Mouse (Mus musculus) adrenal gland, adult 2 months (tissue): ENCODE measurements around the gene Pla2g4b. TPM values are rescaled to one million over a fixed set of nuclear protein-coding genes. Genes with fewer than 3 reads are reported as not detected.

Experiments used
- DNase-seq: peaks from one replicate; pipeline ENCODE4 v3.0.0; 2021
- long read RNA-seq: library from polyadenylated mRNA; stranded (forward); transcript quantifications from one replicate; pipeline ENCODE4 v2.0.0, GENCODE M21; 2021
- polyA plus RNA-seq: library from polyadenylated mRNA; depleted of rRNA; stranded (reverse); fragments of >200 nt; gene quantifications from 2 replicates; pipeline ENCODE4 v1.2.3, GENCODE M21; 2012; rRNA removed
- total RNA-seq, 2 experiments: library from RNA; stranded (reverse); gene quantifications; 2 replicates each; pipeline ENCODE4 v1.2.3; 2021

Gene Pla2g4b
- 1 to 10 TPM; 1.4 to 2.2 TPM for total RNA-seq
- 10.0 and 10.2 TPM in 2 replicates for polyA plus RNA-seq
- long read RNA-seq, result 0 reads

DNA sequence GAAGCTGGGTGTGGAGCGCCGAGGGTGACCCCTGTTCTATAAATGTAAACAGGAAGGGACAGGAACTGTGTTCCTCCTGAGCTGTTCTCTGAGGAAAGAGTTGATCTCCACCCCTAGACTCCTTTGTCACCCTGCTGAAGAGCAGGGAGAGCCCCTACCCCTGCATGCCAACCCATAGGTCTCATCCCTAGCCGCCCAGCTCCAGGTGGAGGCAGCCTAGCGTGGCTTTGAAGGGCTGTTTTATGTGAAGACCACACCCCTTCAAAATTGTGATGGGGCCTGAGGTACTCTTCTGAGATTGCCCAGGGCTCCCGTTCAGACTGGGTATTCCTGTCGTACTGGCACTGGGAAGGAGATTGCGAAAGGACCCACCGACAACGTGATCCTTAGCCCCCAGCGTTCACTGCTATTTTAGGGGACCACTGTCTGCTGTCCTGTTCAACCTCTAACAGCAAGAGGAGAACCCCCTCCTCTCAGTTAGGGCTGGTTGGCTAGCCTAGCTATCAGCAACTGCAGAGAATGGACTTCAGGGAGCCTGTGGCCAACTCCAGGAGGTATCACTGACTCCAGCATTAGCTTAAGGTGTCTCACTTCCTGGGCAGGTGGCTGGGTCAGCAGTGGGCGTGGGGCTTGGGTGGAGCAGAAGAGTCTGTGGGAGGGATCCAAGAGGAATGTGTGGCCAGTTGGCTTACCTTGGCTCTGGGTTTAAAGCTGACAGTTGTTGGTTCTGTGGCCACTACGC lies at the start of gene Pla2g4b:
TSS of gene Pla2g4b (plus strand) at position 692 of the 742 bp plus-strand sequence.
- no peak for DNase-seq

DNA sequence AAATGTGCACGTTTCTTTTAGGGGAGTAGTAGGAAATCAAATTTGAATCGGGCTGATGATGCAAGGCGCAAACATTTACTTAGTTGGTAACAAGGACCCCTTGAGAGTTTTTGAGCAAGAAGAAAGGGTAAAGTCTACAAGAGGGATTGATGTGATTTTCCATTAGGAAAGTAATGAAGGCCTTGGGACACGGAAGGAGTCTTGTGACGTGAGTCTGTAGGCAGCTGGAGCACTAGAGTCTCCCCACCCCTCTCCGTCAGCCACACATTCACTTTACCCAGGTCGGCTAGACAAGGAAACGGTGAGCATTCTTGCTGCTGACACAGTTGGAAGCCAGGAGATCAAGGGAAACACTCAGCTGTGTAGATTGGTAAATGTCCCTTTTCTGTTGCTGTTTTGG lies 47.3 kb upstream of the Pla2g4b start:
- no peak for DNase-seq

DNA sequence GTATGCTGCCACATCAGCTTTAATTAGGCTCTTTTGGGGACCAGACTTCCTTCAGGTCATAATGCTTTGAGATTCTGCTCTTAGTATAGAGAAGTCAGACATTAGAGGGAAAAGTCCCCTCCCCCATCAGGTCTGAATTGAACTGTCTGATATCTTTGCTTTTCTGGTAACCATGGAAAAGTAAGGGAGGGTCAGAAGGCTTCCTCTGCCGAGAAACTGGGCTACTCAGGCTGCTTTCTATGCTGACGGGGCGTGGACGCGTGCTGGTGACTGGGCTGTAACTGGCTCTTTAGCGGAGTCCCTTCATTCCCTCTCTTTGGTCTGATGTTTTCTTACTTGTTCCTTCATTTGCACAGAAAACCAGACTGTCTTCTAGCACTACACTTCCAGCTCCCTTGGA lies 46.8 kb upstream of the Pla2g4b start:
- DNase-seq, result no peak

DNA sequence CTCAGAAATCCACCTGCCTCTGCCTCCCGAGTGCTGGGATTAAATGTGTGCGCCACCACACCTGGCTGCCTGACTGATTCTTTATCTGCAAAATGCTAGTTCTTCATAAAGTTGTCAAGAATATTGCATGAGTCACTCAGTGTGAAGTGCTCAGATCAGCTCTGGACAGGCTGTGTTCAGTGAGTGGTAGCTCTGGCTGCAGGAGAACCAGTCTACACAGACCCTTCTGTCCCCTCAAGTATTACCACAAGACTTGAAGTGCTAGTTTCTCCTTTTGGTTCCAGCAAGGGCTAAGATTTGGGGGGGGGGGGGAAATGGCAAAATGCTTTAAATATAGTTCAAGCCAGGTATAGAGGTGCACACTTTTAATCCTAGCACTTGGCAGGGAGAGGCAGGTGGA lies 45.8 kb upstream of the Pla2g4b start:
- no peak for DNase-seq

DNA sequence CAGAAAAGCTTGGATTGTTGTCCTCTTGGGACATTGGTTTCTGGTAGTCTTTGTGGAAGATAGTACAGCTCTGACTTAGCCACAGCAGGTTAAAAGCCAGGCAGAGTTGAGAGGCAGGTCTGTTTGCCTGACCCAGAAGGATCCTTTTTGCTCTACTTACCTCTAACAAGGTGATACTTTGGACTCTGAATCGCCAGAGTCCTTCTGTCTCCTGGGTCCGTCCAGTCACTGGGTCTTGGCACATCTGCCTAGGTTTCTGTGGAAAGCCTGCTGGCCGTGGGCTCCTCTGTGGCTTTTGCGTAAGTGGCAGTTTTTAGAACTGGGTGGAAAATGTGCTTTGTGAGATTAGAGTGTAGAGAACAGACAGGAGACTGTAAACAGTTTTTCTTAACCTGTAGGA lies 44.3 kb upstream of the Pla2g4b start:
- no peak for DNase-seq

DNA sequence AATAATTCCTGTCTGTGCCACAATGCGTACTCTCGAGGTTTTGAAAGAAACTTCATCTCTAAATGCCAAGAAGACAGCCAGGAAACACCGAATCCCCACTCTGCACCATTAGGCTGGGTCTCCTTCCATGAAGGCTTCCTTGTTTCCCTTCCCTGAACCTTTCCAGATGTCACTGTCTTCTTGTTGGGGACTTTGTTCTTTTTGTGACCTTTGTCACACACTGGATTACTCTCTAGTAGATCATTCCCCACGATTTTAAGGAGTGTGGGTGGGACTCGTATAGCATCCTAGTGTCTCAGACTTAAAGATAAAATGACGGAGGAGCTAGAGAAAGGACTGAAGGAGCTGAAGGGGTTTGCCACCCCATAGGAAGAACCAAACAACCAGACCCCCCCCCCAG lies 42.3 kb upstream of the Pla2g4b start:
- DNase-seq, result no peak

DNA sequence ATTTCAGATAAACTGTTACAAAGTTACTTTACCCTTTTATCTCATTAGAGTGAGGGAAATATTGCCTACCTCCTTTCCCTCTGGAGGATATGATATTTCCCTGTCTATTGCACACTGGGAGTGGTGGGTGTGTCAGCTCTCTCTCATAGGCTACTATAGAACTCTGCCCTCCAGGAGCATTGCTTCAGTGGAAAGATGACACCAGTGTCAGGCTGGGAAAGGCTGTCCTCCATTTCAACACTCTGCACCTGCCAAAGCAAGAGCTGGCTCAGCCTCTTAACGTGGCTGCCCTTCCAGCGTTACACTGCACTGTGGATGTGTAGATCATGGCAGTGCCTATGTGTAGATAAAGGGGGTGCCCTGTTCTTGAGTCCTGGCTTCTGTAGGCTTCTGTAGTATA lies 40.9 kb upstream of the Pla2g4b start:
- DNase-seq, result no peak

DNA sequence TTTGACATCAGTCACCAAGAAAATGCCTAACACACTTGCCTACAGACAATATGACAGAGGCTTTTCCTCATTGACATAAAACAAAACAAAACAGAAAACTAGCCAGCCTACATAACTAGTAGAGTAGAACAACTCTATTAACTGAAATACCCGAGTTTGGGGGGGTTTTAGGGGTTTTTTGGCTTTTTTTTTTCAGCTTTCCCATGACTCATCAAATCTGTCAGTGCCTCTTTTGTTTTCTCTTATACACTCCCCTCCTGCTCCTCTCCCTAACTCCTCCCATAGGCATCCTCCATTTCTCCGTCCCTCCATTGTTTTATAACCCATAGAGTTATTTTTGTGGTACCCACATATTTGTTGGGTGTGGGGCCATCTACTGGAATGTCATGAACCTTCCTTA lies 39.7 kb upstream of the Pla2g4b start:
- no peak for DNase-seq

DNA sequence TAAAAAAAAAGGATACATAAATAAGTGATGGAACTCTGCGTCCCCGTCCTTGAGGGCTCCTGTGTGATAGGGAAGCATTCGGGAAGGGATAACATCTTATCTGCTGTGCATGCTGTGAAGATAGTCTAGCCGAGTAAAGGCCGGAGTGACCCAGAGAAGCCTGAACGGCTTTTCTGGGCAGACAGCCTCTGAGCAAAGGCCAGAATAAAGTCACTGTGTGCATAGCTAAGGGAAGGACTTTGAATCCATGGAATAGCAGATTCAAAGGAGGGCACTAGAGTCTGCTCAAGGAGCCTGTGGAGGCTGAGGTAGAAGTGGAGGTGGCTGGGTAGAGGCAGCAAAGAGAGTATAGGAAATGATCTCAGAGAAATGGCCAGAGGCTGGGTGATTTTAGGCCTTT lies 38.4 kb upstream of the Pla2g4b start:
- DNase-seq, result no peak

DNA sequence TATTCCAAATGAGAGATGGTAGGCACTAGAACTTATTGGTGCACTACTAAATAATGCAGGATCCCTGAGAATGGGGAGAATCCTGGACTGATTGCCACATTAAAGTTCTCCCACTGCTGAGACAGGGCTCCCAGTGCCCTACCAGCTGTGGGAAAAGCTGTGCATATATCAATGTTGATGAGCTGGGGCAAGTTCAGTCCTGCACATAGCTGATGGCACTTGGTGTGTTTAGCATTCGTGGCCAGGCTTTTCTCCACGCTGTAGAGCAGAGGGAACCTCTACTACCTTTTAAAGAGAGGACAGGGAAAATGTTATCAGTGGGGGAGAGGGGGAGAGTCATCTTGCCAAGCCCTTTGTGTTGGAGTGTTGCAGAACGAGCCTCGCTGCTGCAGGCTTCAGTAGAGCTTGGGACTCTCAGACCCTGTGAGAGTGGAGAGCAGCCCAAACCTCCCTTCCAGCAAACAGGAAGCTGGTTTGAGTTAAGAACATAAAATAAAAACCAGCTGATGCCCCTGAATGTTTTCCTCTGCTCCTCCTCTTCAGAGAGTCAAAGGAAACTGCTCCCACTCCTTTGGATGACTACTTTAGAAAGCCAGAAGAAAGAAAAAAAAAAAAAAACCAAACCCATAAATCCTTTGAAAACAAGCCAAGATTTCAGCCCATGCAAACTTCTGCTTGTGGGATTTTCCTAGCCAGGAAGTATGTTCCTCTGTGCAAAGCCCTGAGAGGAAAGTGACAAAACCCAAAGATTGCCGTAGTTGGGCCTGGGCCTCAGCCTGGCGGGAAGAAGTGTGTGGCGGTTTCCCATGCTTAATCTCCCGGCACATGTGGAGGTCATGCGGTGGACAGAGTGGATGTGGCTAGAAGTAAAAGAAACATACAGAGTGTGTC lies 37.6 kb upstream of the Pla2g4b start:
- DNase-seq, result no peak

DNA sequence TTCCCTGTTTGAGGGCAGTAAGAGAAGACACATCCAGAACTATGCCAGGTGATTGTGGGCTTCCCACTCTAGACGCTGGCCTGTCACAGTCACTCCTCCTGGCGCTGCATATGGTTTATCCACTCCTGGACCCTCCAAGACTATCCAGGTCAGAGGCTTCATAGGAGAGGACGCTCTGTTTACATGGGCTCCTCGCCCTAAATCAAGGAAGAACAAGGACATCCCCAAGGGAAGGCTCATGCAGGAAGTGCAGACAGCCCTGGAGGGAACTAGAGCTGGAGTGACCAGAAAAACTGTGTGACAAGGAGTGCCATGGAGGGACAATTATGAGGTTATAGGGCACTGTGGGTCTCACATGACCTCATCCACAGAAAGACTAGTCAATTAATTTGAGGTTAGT lies 35.9 kb upstream of the Pla2g4b start:
- DNase-seq, result no peak

DNA sequence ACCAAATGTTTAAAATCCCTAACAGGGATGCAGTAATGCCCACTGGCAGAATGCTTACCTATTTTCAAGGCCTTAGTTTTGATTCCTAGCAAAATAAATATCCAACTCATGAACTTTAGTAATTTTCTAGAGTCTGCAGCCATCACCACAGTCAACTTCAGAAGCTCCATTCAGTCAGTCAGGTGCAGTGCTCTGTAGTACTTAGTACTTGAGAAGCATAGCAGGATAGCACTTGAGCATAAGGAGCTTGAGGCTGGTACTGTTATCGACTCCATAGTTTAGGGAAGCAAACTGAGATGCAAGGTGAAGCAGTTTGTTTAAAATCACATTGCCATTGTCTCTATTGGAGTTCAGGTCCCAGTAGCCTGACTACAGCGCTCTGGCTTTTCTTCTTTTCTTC lies 33.5 kb upstream of the Pla2g4b start:
- DNase-seq, result no peak

DNA sequence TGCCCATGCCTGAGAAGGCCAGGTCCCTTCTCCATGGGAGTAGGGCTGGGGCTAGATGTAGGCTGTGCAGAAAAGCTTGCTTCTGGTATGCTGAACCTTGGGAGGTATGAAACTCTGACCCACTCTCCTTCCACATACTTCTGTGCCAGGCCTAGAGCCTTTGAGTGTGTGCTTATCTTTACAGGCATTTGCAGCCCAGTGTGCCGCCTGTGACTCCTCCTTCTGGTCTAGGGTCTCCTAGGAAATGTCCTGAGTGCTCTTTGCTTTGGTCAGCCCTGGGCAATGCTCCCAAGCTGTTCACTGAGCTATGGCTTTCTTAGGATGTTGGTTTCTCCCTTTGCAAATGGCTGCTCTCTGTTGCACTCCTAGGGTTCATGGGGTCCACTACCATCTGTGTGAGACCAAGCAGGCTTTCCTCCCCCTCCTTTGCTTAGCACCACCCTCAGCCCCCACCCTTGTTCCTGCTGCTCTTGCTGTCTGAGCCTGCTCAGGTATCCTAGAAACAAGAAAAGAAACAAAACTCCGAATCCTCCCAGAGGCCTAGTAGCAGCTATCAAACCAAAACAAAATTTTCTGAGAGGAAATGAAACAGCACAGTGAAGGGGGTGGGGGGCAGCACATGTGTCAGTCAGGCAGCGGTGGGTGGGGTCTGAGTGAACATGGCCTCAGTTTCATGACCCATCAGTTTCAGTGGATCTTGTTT lies 32.2 kb upstream of the Pla2g4b start:
- no peak for DNase-seq

DNA sequence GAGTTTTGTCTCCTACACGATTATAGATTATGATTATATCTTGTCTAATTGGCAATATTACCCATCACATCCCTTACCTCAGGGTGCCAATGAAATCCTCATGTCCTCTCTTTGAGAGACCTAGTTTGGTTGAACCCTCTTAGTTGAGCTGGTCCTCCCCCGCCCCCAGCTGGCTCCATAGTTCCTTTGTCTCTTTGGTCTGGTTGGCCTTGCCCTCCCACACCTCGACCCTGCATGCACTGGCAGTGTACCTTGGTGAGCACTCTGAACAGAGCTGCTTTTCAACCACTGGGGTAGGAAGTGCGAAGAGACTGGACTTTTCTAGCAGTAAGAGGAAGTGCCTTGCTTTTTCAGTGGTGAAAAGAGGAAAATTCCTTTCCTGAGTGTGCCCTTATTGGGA lies 31.3 kb upstream of the Pla2g4b start:
- no peak for DNase-seq

DNA sequence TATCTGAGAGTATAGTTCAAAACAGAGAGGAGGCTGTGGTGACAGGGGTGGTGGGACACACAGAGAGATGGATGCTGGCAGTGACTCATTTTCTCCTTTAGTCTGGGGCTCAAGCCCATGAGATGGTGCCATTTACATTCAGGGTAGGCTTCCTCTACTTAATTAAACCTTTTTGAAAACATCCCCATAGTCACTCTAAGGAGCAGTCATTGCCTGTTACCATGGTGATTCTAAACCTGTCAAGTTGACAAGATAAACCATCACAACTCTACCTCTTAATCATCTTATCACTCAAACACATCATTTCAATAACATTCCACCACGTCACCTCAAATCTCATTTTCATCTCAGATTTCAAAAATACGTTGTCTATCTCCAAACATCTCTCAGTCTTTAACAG lies 29.2 kb upstream of the Pla2g4b start:
- no peak for DNase-seq

DNA sequence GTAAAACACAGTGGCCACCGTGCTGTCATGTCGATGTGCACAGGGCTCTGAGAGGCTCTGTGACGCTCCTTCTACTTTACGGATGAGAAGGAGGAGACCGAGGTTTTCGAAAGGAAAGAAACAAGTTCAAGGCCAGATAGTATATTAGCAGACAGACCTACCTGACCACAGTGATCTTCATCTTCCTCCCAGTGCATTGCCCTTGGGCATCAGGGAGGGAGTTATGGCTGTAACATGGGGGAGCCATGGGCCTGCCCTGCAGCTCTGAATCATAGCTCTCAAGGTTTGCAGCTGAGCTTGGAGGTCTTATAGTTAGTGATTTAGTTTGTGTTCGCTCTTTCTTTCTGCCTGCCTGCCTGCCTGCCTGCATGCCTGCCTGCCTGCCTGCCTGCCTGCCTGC lies 26.5 kb upstream of the Pla2g4b start:
- peak; percentile 63 for DNase-seq

DNA sequence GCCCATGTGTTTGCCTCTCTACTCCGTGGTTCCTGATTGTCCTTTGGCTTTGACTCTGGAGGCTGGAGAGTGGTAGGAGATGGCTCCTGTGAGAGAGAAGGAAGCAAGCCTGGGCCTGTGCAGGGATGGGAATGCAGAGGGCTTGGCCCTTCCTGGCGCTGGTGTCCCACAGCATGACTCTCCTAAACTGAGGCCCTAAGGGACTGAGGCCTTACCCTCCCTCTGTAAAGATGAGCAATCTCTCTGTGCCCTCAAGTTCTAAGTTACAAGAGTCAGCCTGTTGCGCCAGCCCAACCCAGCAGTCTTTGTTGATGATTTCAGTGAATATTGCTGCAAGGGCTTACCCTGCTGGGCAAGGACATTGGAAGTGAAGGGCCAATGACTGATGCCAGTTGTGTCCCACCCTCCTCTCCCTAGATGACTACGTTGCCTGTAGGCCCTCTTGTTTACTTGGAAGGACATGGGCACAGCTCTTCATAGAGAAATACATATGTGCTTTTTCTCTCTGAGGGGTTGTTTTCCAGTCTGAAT lies 25.5 kb upstream of the Pla2g4b start:
- DNase-seq, result peak; percentile 83

DNA sequence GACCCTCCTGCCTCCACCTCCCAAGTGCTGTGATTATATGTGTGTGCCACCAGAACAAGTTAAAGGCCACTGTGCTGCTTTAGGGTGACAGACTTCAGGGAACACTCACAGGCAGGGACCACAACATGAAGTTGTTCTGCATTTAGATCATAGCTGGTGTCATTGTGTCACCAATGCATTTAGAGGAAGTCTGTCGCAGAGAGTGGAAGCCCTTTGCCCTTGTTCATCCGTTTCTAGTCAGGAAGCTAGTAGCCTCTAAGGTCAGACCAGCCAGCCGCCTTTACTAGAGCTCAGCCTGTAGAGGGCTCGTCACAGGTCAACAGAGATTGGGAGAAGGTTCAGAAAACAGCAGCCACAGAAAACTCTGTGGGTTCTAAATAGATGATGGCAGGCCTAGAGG lies 24.5 kb upstream of the Pla2g4b start:
- DNase-seq, result no peak

DNA sequence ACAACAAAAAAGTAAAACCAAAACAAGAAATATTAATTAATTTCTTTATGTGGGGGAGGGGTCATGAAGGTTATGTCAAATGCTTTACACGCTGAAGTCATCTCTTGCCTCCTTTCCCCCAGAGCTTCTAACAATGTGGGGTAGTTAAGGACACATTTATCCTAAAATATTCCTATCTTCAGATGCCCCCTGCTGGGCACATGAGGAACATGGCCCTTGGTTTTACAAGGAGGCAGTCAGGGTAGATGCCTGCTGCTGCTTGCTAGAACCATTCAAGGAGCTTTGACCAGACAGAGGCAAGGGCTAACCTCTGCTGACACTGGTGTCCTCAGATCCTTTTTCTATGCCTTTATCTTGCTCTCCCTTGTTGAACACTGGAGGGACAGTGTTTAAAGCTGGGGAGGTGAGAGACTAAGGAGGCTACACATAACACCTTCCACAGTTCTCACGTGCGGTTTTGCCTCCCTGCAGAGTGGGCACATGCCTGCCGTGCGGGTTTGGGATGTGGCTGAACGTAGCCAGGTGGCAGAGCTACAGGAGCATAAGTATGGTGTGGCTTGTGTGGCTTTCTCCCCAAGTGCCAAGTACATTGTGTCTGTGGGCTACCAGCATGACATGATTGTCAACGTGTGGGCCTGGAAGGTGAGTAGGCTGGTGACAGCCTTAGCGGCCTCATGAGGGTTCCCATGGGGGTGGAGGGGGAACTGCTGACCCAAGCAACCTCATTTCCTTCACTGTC lies 21.6 kb upstream of the Pla2g4b start:
- peak; percentile 56 for DNase-seq

DNA sequence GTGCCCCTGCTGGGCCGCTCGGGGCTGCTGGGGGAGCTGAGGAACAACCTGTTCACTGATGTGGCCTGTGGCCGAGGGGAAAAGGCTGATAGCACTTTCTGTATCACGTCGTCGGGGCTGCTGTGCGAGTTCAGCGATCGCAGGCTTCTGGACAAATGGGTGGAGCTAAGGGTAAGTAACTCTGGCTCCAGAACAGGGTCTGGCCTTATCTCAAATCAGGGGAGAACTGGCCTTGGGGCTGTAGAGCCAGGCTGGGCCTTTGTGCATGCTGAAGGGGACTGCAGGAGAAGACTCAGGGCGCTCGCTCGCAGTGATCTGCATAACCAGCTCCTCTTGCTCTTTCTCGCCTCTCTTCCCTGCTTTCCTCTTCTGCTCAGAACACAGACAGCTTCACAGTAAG lies 20.3 kb upstream of the Pla2g4b start:
- peak; percentile 42 for DNase-seq

DNA sequence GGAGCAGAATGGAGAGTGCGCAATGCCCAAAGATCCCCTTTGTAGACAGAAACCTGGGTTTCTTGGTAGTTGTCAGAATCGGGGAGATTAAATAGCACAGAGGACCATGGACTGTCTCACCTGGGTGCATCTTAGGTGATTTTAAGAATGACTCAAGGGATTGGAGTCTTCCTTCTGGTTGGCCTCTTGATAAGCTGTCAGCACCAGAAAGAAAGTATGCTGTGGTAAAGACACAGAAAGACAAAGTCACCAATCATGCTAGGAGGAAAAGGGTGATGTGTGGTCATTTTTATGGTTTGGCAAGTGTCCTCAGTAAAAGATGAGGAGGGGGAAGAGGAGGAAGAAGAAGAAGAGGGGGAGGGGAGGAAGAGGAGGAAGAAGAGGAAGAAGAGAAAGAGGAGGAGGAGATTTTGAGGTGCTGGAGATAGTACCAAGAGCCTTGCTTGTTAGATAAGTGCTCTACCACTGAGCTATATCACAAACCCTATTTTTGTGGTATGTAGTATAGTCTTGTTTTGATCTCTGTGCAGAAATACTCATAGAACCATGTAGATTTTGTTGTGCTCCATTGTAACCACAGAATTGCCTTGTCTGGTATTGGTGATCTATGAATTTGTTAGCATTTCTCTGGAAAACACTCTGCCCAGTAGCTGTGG lies 19.3 kb upstream of the Pla2g4b start:
- DNase-seq, result no peak
